Mouse (Mus musculus) urinary bladder, postnatal 4 days (tissue): ENCODE data around the gene Rab7.
"Not testable (repeated sequence)": the region's sequence is repeated elsewhere in the genome, so short reads cannot be mapped to it uniquely, and the experiment has no call there.

Experiments used
- DNase-seq, 2 experiments: peaks; one replicate each; pipeline ENCODE4 v3.0.0; 2021 to 2022; ENCODE audit warnings: low spot score in 2 of 2

The Rab7 gene

DNA sequence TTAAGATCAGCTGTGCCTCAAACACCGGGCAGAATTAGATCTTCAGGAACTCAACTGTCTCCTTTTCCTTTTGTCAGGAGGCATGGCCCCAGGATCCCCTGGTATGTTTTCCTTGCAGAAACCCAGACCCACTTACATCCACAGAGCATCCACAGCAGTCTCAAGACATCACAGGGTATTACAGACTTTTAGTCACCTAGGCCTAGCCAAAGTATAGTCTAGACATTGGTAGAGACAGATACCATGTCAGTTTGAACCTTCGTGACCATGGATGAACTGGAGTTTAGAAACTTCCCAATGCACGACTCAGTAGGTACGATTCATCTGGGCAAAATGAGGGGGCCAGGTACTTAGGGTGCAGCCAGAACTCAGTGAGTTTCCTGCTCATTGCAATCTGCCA, 46.7 kb downstream of the Rab7 start:
- DNase-seq, result no peak

DNA sequence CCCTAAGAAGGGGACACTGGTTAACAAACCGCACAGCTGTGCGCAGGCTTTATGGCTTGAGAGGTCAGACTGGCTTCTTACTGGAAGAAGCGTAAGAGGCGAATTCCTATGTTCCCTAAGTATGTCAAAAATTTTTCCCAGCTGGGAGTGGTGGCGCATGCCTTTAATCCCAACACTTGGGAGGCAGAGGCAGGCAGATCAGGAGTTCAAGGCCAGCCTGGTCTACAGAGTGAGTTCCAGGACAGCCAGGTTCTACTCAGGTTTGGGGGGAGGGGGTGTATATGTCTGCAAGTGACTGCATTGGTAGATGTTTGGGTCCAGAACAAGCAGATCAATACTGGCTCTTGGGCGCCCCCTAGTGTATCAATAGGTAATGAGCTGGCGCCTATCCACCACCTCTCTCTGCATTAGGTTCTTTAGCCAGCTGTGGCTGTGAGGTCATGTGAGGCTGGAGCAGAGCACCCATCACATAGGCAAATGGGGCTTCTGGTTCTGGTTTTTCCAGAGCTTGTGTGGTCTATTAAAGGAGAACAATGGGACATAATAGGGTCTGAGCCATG, 47.3 kb downstream of the Rab7 start:
- peak; percentile 53 to 85 for DNase-seq

DNA sequence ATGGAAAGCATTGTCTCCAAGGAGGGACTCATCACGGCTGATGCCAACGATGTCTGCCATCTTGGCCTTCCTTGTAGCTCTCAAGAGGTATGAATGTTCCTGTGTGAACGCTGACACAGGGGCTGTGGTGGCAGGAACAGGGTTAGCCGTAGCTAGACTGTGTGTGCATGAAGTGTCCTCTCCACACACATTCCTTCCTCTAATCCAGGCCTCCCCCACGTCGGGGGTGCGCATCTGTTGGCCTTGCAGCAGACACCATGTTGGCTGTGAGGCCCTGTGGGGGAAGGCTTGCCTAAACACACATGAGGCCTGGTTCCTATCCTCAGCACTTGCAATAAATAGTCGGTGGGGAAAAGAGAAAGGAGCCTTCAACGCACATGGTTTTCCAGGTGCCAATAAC, 48.5 kb downstream of the Rab7 start:
- no peak for DNase-seq

DNA sequence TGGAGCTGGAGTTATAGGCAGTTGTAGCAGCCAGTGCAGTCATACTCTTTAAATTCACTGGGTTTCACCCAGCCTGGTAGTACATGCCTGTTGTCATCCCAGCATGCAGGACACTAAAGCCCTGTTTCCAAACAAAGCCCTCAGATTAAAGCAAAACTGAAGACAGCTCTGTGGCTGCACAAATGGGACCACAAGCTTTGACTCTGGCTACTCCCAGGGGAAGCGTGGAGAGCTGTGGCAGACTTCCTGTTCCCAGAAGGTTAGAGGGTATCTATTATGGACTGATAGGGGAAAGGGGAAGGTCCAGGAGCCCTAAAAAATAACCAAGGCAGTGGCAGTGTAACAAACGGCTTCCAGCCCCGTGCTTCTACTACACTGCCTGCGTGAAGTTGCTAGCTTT, 49.6 kb downstream of the Rab7 start:
- DNase-seq, result no peak

DNA sequence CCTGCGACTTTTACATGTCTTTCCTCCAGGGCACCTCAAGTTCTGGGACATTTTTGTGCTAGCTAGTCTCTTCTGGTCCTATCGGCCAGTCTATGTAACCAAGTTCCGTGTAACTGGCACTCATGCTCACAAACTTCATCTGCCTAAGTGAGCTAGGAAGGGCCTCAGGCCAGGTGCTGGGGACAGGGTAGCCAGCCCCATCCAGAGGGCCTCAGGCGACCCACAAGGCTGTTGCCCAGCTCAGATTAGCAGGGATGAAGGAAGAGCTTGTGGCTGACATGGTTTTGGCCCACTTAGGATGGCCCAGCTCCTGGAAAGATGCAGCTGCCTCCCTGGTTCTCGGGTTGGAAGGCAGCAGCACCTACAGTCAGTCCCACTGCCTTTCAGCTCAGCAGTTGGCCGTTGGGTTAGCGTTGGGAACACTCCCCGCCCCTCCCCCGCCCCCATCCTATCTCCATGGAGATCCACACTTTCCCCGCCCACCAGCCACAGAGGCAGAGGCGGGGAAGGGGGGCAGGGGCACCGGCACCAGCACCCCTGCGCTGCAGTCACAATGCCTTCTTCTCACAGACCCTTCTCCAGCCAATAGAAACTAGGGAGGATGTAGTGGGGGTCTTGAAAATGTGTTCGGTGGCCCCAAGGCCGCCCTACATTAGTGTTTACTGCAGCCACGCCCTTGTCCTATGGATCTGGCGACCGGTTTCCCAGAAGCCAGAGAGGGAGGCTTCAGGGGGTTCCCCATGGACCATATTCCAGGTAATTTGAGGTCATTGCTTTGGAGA, 51.1 kb downstream of the Rab7 start:
- DNase-seq, result no peak

DNA sequence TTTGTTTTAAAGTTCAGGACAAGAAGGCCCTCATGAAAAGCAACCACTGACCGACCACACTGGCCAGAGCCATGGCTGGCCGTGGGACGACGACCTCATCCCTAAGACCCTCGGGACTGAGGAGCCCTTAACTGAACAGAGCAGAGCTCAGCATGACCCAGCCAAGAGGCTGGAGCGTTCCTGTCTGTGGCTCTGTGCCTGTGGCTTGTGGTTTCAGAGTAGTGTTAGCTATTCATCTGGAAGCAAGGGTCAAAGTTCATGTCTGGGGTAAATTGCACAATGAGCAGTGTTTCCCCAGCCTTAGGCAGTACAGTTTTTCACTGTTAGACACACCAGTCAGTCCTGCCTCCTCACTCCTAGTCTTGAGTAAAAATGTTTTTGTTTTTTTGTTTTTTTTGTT, 52.3 kb downstream of the Rab7 start:
- no peak for DNase-seq

DNA sequence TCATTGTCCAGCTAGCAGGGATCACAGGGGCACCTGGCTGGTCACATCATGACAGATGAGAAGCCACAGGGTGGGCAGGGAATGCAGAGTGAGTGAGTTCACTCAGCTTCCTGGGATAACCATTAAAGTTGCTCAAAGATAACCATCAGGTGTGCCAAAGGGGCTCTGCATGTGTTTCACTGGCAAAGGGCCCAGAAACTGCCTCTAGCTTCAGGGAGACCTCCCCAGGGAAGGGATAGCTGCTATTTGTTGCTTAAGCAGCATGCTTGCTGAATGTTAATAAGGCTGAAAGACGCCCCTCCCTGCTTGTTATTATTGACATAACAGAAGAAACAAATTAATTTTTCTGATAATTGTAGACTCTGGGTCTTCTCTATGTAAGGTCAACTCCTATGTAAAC, 53.2 kb downstream of the Rab7 start:
- no peak for DNase-seq

DNA sequence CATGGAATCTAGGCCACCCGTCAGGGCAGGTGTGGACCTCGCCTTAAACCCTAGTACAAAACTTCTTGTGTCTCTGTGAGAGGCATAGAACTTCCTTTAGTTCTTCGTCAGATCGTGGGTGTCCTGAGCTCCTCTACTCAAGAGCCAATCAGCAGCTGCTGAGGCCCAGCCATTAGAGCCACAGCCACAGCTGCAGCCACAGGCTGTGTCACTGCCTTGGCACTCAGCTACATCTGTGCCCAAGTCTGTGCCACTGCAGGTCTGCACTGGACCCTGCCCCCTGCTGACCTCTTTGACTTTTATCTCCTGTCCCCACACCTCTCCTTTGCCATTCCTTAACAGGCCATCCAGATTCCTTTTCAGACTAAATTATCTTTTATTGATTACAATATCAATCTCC, 53.9 kb downstream of the Rab7 start:
- no peak for DNase-seq

DNA sequence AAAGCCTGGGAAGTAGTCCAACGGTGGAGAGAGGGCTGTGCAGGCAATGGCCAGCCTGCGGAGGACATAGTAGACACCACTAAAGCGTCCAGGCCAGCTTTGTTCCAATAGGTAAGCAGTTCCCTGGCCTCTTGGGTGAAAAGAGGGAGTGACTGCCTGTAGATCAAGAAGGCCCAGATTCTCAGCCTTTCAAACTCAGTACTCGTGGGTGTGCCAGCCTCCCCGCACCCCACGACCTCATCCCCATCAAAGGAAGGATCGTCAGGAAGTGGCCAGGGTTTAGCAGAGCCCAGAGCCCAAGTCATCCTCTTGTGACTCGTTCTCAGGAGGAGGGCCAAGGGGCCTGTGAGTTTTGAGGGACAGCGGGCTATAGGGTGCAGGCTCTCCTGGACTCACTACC, 62.6 kb downstream of the Rab7 start:
- no peak for DNase-seq

DNA sequence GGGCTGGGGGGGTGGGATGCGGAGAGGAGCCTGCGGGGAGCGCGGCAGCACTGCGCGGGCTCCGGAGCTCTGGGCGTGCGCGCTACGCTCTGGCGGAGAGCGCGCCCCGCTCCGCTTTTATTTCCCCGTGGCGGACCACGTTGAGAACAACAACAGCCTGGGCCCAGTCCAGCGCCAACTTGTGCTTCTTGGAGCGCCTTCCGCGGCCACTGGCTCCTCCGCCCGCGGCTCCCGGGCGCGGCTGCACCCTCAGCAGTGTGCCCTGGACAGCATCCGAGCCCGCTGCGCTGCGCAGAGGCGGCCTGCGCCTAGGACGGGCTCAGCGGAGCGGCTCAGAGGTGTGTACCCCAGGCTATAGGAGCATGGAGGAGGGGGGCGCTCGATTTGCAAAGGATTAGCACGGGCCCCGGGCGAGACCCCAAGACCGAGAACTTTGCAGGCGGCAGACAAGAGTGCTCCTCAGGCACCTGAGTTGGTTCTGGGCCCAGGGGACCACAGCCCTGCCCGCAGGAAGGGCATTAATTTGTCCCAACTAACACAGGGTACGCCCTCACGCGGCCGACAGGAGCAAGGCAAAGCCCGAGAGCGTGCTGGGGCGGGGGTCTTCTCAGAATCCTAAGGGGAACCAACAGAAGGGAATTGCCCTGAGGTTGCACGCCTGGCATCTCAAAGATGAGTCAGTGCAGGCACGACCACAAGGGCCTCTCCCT, 63.4 kb downstream of the Rab7 start, which contains the start of gene H1fx:
TSS of gene H1fx (minus strand) at position 91 of the 710 bp plus-strand sequence.
- peak; percentile 73 to 86 for DNase-seq

DNA sequence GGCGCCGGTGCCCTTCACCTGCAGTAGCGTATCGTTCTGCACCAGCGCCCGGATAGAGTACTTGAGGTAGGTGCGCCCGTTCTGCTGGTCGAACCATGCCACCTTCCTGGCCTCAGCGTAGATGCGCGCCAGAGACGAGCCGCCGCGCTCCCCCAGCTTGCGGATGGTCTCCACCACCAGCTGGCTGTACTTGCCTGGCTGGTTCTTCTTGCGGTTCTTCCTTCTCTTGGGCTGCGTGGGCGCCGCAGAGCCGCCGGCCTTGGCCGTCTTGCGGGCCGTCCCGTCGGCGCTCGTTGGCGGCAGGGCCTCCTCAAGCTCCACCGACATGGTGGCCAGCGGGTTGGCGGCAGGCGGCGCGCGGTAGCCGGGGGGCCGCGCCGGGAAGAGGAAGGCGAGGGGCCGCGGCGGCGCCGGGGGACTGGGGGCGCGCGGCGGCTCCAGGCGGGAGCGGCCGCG, 64.0 kb downstream of the Rab7 start:
- DNase-seq, result no peak

DNA sequence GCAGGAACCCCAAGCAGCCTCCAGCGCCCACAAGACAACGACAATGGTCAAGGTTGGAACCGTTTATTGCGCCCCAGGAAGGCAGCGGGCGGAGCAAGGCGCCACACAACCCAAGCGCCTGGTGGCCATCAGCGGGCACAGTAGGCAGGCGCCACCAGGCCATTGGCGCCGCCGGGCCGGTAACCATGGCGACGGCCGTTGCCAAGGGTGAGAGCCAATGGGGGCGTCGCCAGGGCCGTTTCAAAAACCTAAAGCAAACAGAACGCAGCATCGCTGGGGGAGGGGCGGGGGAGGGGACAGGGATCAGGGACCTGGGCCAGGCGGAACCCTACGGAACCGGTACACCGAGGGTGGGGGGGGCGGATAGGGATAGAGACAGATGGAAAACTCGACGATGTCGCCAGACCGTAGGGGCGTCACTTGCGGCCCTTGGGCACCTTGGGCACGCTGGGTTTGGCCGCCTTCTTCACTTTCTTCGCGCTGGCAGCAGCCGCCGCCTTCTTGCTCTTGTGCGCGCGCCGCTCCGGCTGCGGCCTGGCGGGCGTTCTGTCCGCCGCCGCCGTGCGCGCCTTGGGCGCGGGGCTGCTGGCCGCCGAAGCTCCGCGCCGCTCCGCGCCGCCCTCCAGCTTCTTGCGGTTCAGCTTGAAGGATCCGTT, 64.6 kb downstream of the Rab7 start:
- peak; percentile 63 to 79 for DNase-seq

DNA sequence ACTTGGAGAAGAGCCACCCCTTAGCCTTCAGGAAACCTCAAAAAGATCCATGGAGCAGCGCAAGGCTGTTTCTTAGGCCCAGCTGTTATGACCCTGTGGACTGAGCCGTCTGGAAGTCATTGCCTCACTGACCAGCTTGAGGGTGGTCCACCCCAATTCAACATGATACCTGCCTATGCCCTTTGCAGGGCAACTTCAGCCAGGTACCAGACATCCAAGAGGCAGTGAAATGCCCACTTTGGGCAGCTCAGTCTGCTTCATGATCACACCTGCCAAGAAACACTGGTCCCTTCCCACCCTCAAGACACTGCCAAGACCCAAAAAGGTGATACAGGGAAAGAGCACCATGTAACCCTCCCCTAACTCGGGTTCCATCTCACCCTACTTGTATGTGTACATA, 65.3 kb downstream of the Rab7 start:
- DNase-seq, result no peak

DNA sequence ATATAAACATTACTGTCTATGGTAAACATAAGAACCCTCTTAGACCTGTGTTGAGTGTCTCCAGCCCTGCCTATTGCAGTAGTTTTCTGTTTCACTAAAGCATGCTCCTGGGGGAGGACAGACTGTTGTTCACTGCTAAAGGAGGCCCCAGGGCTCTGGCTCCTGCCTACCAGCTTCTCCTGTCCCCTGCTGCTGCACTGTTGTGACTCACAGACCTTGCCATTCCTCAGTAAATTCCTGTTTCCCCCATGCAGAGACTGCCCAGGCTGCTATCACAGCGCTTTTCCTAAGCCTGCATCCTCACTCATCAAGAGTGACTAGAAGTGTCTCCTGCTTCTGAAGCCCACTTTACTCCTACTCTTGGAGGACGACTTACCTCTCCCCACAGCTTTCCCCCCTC, 75.0 kb downstream of the Rab7 start:
- DNase-seq, result no peak

DNA sequence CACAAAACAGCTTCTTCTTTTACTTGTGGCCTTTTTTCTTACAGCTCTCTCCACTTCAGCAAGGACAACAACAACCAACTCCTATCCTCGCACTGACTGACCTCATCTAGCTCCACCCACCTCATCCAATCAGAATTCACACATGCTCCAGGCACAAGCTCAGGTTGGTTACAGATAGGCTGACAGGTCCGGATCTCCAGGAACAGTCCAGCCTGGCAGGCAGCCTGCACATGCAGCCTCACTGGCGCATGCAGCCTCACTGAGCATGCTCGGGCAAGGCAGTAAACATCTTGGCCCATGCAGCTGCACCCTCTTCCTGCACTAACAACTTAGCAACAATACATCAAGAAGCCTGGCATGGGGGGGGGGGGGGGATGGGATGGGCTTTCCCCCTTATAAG, 82.6 kb downstream of the Rab7 start:
- DNase-seq, result not testable (repeated sequence)
